Mouse (Mus musculus): ENCODE data around the gene Gmps. TPM values are rescaled to one million over a fixed set of nuclear protein-coding genes. Genes with fewer than 3 reads are reported as not detected.

The Gmps gene
- polyA plus RNA-seq, 1 experiment from 2014 or later = 71.0 TPM

- H3K36me3 ChIP-seq (ENCODE audit: control insufficient read depth, insufficient read depth, low read length) = no peaks in the 10 kb centered on the region
- DNase-seq (ENCODE audit: low spot score) (peak; percentile 90), ATAC-seq (ENCODE audit: insufficient read depth, low FRiP score, low TSS enrichment) (peak; percentile 88)
- H3K9me3 ChIP-seq (ENCODE audit: control insufficient read depth, low read length) = no peaks in the 10 kb centered on the region
- 15% methylated on average over 25 of the region's 25 CpGs for WGBS
- peak overlapping the region; percentile 61 for H3K4me2 ChIP-seq (ENCODE audit: low read depth)
- H3K4me1 ChIP-seq (ENCODE audit: control insufficient read depth, insufficient read depth, low read length) = no peaks in the 10 kb centered on the region
- no peak overlapping the region for H3K27ac ChIP-seq (ENCODE audit: low read depth, low read length)
- H3K27me3 ChIP-seq (ENCODE audit: control insufficient read depth, insufficient read depth, low read length) = no peaks in the 10 kb centered on the region
- peak overlapping the region; percentile 20 for H3K4me3 ChIP-seq (ENCODE audit: low read depth, low read length)
- H3K9ac ChIP-seq (ENCODE audit: low read length) = peak overlapping the region; percentile 42
These were observed 64.2 kb downstream of the Gmps start for GRCm38 (mm10) chr3:64039818-64040784.

Other genes with a start within 250 kb of the Gmps start
- gene Plch1, start 76.6 kb upstream of the Gmps start, polyA plus RNA-seq (2014; fragmentation: Nextera tagmentation; extraction: Ambion mirVana) = 34.4 TPM in 2 replicates
- gene E130311K13Rik, start 46.6 kb upstream of the Gmps start, polyA plus RNA-seq (2014; fragmentation: Nextera tagmentation; extraction: Ambion mirVana) = 3.1 and 4.2 TPM in 2 replicates
- 11.0 and 13.6 TPM in 2 replicates for gene Slc33a1, start 11.3 kb upstream of the Gmps start, polyA plus RNA-seq (2014; fragmentation: Nextera tagmentation; extraction: Ambion mirVana)
- 0.08 TPM in 2 replicates for gene Vmn2r1, start 105.4 kb downstream of the Gmps start, polyA plus RNA-seq (2014; fragmentation: Nextera tagmentation; extraction: Ambion mirVana)
- not detected in 2 replicates for gene Vmn2r2, start 165.8 kb downstream of the Gmps start, polyA plus RNA-seq (2014; fragmentation: Nextera tagmentation; extraction: Ambion mirVana)